Comparison of ENCODE assay signal across 14 mouse cellular contexts in genomic region chr5:36814554-36814953, GRCm38 (mm10). TPM values are rescaled to one million over a fixed set of nuclear protein-coding genes. Genes with fewer than 3 reads are reported as not detected.
A peak's percentile ranks its signal among the peaks of the same experiment; 100 is the strongest.
DNase-seq lines count a peak whose midpoint lies in the region; ATAC-seq and TF ChIP-seq lines count a peak whose summit lies in the region.
"Had no signal": no experiment of that assay in that cellular context is flagged by ENCODE, and none has a peak within 500 bp of the region (broad histone marks: within the 10 kb centered on the region; RNA-seq: fewer than 3 reads in every experiment).

No protein-coding gene starts in this region.

- no peak overlapping the region for H3K27ac ChIP-seq in intestine, postnatal 0 days (ENCODE audit: low read depth, low read length)
- no peak overlapping the region for H3K27ac ChIP-seq in intestine, embryonic 16.5 days (ENCODE audit: low read length)
- no peak overlapping the region for H3K27ac ChIP-seq in ES-Bruce4 (ENCODE audit: insufficient read depth, low read length)
- no peak overlapping the region for H3K27ac ChIP-seq in kidney, adult 2 months (ENCODE audit: insufficient read depth, low read depth, low read length)
- H3K27ac ChIP-seq: forebrain, embryonic 10.5 days; heart, embryonic 15.5 days; limb, embryonic 15.5 days; midbrain, embryonic 15.5 days had no signal

- no peak for ATAC-seq in intestine, postnatal 0 days
- no peak for ATAC-seq in intestine, embryonic 16.5 days
- ATAC-seq in activated CD4-positive, CD25-positive, alpha-beta regulatory T cell, adult 4 months: no peak
- ATAC-seq: inflammation-experienced regulatory T-cells, adult 6 months; midbrain, embryonic 15.5 days had no signal

- H3K27me3 ChIP-seq in intestine, postnatal 0 days (replicated peaks; ENCODE audit: control insufficient read depth, insufficient read depth, low read length): no peaks in the 10 kb centered on the region
- H3K27me3 ChIP-seq in intestine, embryonic 16.5 days (replicated peaks; ENCODE audit: control insufficient read depth, insufficient read depth, low read length): no peaks in the 10 kb centered on the region
- H3K27me3 ChIP-seq in ES-Bruce4 (ENCODE audit: control insufficient read depth, insufficient read depth, low read length, poor library complexity, severe bottlenecking): no peaks in the 10 kb centered on the region
- H3K27me3 ChIP-seq in kidney, adult 2 months (replicated peaks; ENCODE audit: control insufficient read depth, insufficient read depth, low read length): no peaks in the 10 kb centered on the region
- H3K27me3 ChIP-seq: heart, embryonic 15.5 days; limb, embryonic 15.5 days; midbrain, embryonic 15.5 days had no signal

- H3K9ac ChIP-seq in intestine, postnatal 0 days (ENCODE audit: low read depth, low read length): no peak overlapping the region
- no peak overlapping the region for H3K9ac ChIP-seq in intestine, embryonic 16.5 days (ENCODE audit: low read depth, low read length)
- H3K9ac ChIP-seq in ES-Bruce4 (ENCODE audit: low read depth, poor library complexity, severe bottlenecking): no peak overlapping the region
- H3K9ac ChIP-seq: heart, embryonic 15.5 days; limb, embryonic 15.5 days; midbrain, embryonic 15.5 days had no signal

- WGBS in intestine, postnatal 0 days: 73% methylated on average over 6 of the region's 6 CpGs
- WGBS in intestine, embryonic 16.5 days: 70% methylated on average over 6 of the region's 6 CpGs
- WGBS in kidney, adult 2 months: 71% methylated on average over 6 of the region's 6 CpGs

- TF ChIP-seq POLR2A in ES-Bruce4 (IDR thresholded peaks at IDR 0.05; ENCODE audit: insufficient read depth, low read length): no peak
- no peak for TF ChIP-seq POLR2A in kidney, adult 2 months (IDR thresholded peaks at IDR 0.05; ENCODE audit: low read depth, low read length)

- no peaks in the 10 kb centered on the region for H3K4me1 ChIP-seq in intestine, postnatal 0 days (replicated peaks; ENCODE audit: control insufficient read depth, insufficient read depth, low read length)
- H3K4me1 ChIP-seq in intestine, embryonic 16.5 days (ENCODE audit: control insufficient read depth, insufficient read depth, low read length): no peaks in the 10 kb centered on the region
- H3K4me1 ChIP-seq in ES-Bruce4 (ENCODE audit: control insufficient read depth, insufficient read depth, low read length): peaks cover 2% of the 10 kb centered on the region
- no peaks in the 10 kb centered on the region for H3K4me1 ChIP-seq in kidney, adult 2 months (ENCODE audit: control insufficient read depth, insufficient read depth, low read length)
- H3K4me1 ChIP-seq: forebrain, embryonic 10.5 days; heart, embryonic 15.5 days; limb, embryonic 15.5 days; midbrain, embryonic 15.5 days had no signal

- DNase-seq in 3T3-L1 (ENCODE audit: low read depth, low spot score): peak; percentile 36
- DNase-seq in lung, postnatal 10 days: peak; percentile 28
- no peak for DNase-seq in kidney, adult 2 months
- DNase-seq in right cerebral cortex, postnatal 36 days (ENCODE audit: low spot score in 2 of 2): no peak
- DNase-seq: layer of hippocampus, postnatal 36 days had no signal

- H3K36me3 ChIP-seq in intestine, postnatal 0 days (ENCODE audit: control insufficient read depth, insufficient read depth): peaks cover 64% of the 10 kb centered on the region
- 0 out of 2 replicates have a peak, but pooled peaks cover 4% of the 10 kb centered on the region for H3K36me3 ChIP-seq in intestine, embryonic 16.5 days (ENCODE audit: control insufficient read depth, insufficient read depth, low read length)
- no peaks in the 10 kb centered on the region for H3K36me3 ChIP-seq in ES-Bruce4 (ENCODE audit: control insufficient read depth, insufficient read depth, low read length, poor library complexity, severe bottlenecking)
- H3K36me3 ChIP-seq in kidney, adult 2 months (ENCODE audit: control insufficient read depth, insufficient read depth, low read length): no peaks in the 10 kb centered on the region; the same call in 1 of the 2 replicates
- H3K36me3 ChIP-seq: midbrain, embryonic 15.5 days had no signal

- no peak overlapping the region for H3K4me3 ChIP-seq in intestine, postnatal 0 days (ENCODE audit: low read depth, low read length)
- no peak overlapping the region for H3K4me3 ChIP-seq in intestine, embryonic 16.5 days (ENCODE audit: low read length)
- peak overlapping the region; percentile 42 for H3K4me3 ChIP-seq in ES-Bruce4 (ENCODE audit: low read depth, low read length)
- no peak overlapping the region for H3K4me3 ChIP-seq in kidney, adult 2 months (ENCODE audit: insufficient read depth, low read depth, low read length)
- H3K4me3 ChIP-seq: forebrain, embryonic 10.5 days; heart, embryonic 15.5 days; limb, embryonic 15.5 days; midbrain, embryonic 15.5 days had no signal

- no peaks in the 10 kb centered on the region for H3K9me3 ChIP-seq in intestine, postnatal 0 days (ENCODE audit: control insufficient read depth)
- H3K9me3 ChIP-seq in intestine, embryonic 16.5 days (ENCODE audit: control insufficient read depth, low read length): no peaks in the 10 kb centered on the region
- no peaks in the 10 kb centered on the region for H3K9me3 ChIP-seq in ES-Bruce4 (replicated peaks; ENCODE audit: control insufficient read depth, insufficient read depth, low read length, poor library complexity, severe bottlenecking)
- H3K9me3 ChIP-seq: forebrain, embryonic 10.5 days; heart, embryonic 15.5 days; limb, embryonic 15.5 days; midbrain, embryonic 15.5 days had no signal

- TF ChIP-seq EP300 in ES-Bruce4 (IDR thresholded peaks at IDR 0.05; ENCODE audit: insufficient read depth, low read depth, low read length): no peak

- H3K4me2 ChIP-seq in intestine, postnatal 0 days (replicated peaks; ENCODE audit: low read depth): no peak overlapping the region
- no peak overlapping the region for H3K4me2 ChIP-seq in intestine, embryonic 16.5 days (ENCODE audit: low read depth, low read length)
- H3K4me2 ChIP-seq: heart, embryonic 15.5 days; limb, embryonic 15.5 days; midbrain, embryonic 15.5 days had no signal

- TF ChIP-seq CTCF in intestine, postnatal 0 days (IDR thresholded peaks at IDR 0.05; ENCODE audit: low read depth): peak; percentile 49
- peak; percentile 51 for TF ChIP-seq CTCF in ES-Bruce4 (IDR thresholded peaks at IDR 0.05; ENCODE audit: low read depth, low read length)
- TF ChIP-seq CTCF in kidney, adult 2 months (conservative IDR thresholded peaks at IDR 0.05; ENCODE audit: insufficient read depth, insufficient read length, low read depth, low read length): no peak; the same call in 1 of the 2 replicates

RNA-seq across cellular contexts. Expression of gene Man2b2, which starts 15.9 kb away (rescaled TPM):
- 99.0 and 116 TPM in 2 replicates for polyA plus RNA-seq in intestine, postnatal 0 days (2015; fragmentation: Nextera tagmentation; extraction: Ambion mirVana)
- 44.9 and 64.6 TPM in 2 replicates for polyA plus RNA-seq in intestine, embryonic 16.5 days (2015; fragmentation: Nextera tagmentation; extraction: Ambion mirVana)
- 10.5 and 11.4 TPM in 2 replicates for polyA plus RNA-seq in ES-Bruce4 (2011; ENCODE audit: insufficient read depth, insufficient read length, low read depth, missing spikeins)
- 97.4 and 115 TPM in 2 replicates for polyA plus RNA-seq in kidney, adult 2 months (2012; rRNA removed)
- 10 to 100 TPM; 18.0 to 28.5 TPM for polyA plus RNA-seq in activated CD4-positive, CD25-positive, alpha-beta regulatory T cell, adult 4 months (2017; shearing (Covaris generic))

RNA-seq across cellular contexts. Expression of gene Mrfap1, which starts 18.0 kb away (rescaled TPM):
- polyA plus RNA-seq in intestine, postnatal 0 days (2015; fragmentation: Nextera tagmentation; extraction: Ambion mirVana): 379 and 386 TPM in 2 replicates
- polyA plus RNA-seq in intestine, embryonic 16.5 days (2015; fragmentation: Nextera tagmentation; extraction: Ambion mirVana): 280 and 296 TPM in 2 replicates
- 312 and 320 TPM in 2 replicates for polyA plus RNA-seq in ES-Bruce4 (2011; ENCODE audit: insufficient read depth, insufficient read length, low read depth, missing spikeins)
- polyA plus RNA-seq in kidney, adult 2 months (2012; rRNA removed): 90.9 and 114 TPM in 2 replicates
- polyA plus RNA-seq in activated CD4-positive, CD25-positive, alpha-beta regulatory T cell, adult 4 months (2017; shearing (Covaris generic)): 100 to 1,000 TPM in 1 of 2 experiments, 10 to 100 TPM in 1; 87.1 to 109 TPM

RNA-seq across cellular contexts. Expression of gene Ppp2r2c, which starts 53.8 kb away (rescaled TPM):
- 0.95 and 1.0 TPM in 2 replicates for polyA plus RNA-seq in intestine, postnatal 0 days (2015; fragmentation: Nextera tagmentation; extraction: Ambion mirVana)
- 0.40 and 0.42 TPM in 2 replicates for polyA plus RNA-seq in intestine, embryonic 16.5 days (2015; fragmentation: Nextera tagmentation; extraction: Ambion mirVana)
- polyA plus RNA-seq in ES-Bruce4 (2011; ENCODE audit: insufficient read depth, insufficient read length, low read depth, missing spikeins): 14.6 and 15.9 TPM in 2 replicates
- polyA plus RNA-seq in kidney, adult 2 months (2012; rRNA removed): 0.34 and 0.58 TPM in 2 replicates
- polyA plus RNA-seq in activated CD4-positive, CD25-positive, alpha-beta regulatory T cell, adult 4 months (2017; shearing (Covaris generic)): not detected

Comparison
In these comparisons a context has a peak if more than half of its experiments do, and no peak if none do; other contexts are left out.
1. DNase-seq: peak in 3T3-L1 (single experiment) and lung, postnatal 10 days (single experiment); none in kidney, adult 2 months (single experiment) and right cerebral cortex, postnatal 36 days (0 of 2).